Mouse (Mus musculus): ENCODE data around the gene Dhdds. TPM values are rescaled to one million over a fixed set of nuclear protein-coding genes. Genes with fewer than 3 reads are reported as not detected.

The Dhdds gene
- total RNA-seq, 2 experiments from 2014 or later = 39.1 to 40.7 TPM

GRCm38 (mm10) chr4:133946736-133947135, 54.0 kb downstream of the Dhdds start:
- no peak for DNase-seq

GRCm38 (mm10) chr4:133943791-133944190, 56.9 kb downstream of the Dhdds start:
- no peak for DNase-seq

- no peak for DNase-seq
Measured at GRCm38 (mm10) chr4:133942679-133943078, 58.0 kb downstream of the Dhdds start.

- no peak for DNase-seq
Measured at GRCm38 (mm10) chr4:133941576-133941975, 59.1 kb downstream of the Dhdds start.

- DNase-seq = no peak
Measured at GRCm38 (mm10) chr4:133940386-133941260, 60.1 kb downstream of the Dhdds start.

- no peak for DNase-seq
Measured at GRCm38 (mm10) chr4:133938077-133938476, 62.6 kb downstream of the Dhdds start.

- DNase-seq = no peak
Measured at GRCm38 (mm10) chr4:133931785-133932184, 68.9 kb downstream of the Dhdds start.

GRCm38 (mm10) chr4:133931349-133931748, 69.4 kb downstream of the Dhdds start:
- DNase-seq = peak; percentile 18

GRCm38 (mm10) chr4:133929278-133929670, 71.4 kb downstream of the Dhdds start:
- no peak for DNase-seq

GRCm38 (mm10) chr4:133928576-133929277, 72.0 kb downstream of the Dhdds start:
- peak; percentile 15 for DNase-seq

- no peak for DNase-seq
Measured at GRCm38 (mm10) chr4:133925204-133925603, 75.5 kb downstream of the Dhdds start.

GRCm38 (mm10) chr4:133923743-133924142, 77.0 kb downstream of the Dhdds start:
- DNase-seq = no peak

Other genes with a start within 250 kb of the Dhdds start
- 10 to 100 TPM; 74.6 to 77.3 TPM for gene Arid1a, start 244.1 kb downstream of the Dhdds start, total RNA-seq (2021)
- gene Rps6ka1, start 113.1 kb downstream of the Dhdds start, total RNA-seq (2021) = 10 to 100 TPM in 1 of 2 experiments, 1 to 10 TPM in 1; 9.1 to 10.7 TPM
- 100 to 1,000 TPM; 484 to 489 TPM for gene Hmgn2, start 32.3 kb downstream of the Dhdds start, total RNA-seq (2021)
- under 1 TPM; 0.27 to 0.29 TPM for gene Lin28a, start 17.9 kb upstream of the Dhdds start, total RNA-seq (2021)
- gene Zfp683, start 52.9 kb upstream of the Dhdds start, total RNA-seq (2021) = not detected
- not detected for gene Crybg2, start 59.9 kb upstream of the Dhdds start, total RNA-seq (2021)
- gene Cd52, start 94.2 kb upstream of the Dhdds start, total RNA-seq (2021) = 1 to 10 TPM; 4.3 to 5.6 TPM
- gene Ubxn11, start 101.7 kb upstream of the Dhdds start, total RNA-seq (2021) = 1 to 10 TPM; 1.2 to 2.0 TPM
- 10 to 100 TPM; 70.4 to 72.6 TPM for gene Sh3bgrl3, start 127.9 kb upstream of the Dhdds start, total RNA-seq (2021)
- gene Cep85, start 186.2 kb upstream of the Dhdds start, total RNA-seq (2021) = 10 to 100 TPM; 34.5 to 38.7 TPM
- gene Gm7534, start 202.1 kb upstream of the Dhdds start, total RNA-seq (2021) = not detected
- not detected for gene Catsper4, start 226.5 kb upstream of the Dhdds start, total RNA-seq (2021)
- 1 to 10 TPM; 1.6 to 2.0 TPM for gene Cnksr1, start 237.5 kb upstream of the Dhdds start, total RNA-seq (2021)
- not detected for gene E130218I03Rik, start 242.7 kb upstream of the Dhdds start, total RNA-seq (2021)
- gene Zfp593, start 244.7 kb upstream of the Dhdds start, total RNA-seq (2021) = 1 to 10 TPM; 5.8 TPM
- not detected for gene Gm30191, start 246.0 kb upstream of the Dhdds start, total RNA-seq (2021)

Measured in heart, postnatal 4 days (tissue).